Mouse (Mus musculus): ENCODE data around the gene Dok4.

Gene Dok4

DNA sequence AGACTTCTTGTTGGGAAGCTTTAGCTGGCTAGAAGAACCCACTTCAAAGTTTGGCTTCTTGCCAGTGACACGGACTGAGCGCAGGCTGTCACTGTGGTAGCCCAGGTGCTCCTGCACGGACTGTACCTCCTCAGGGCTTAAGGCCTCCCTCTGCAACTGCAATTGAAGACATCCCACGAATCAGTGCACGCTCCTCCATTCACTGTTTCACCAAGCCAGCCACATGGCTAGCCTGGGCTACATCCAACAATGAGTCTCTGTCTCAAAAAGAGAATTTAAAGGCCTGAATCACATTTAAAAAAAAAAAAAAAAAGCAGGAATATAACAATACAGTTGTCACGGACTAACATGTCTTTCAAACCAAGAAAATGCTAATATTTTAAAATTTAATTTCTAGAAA lies 47.8 kb downstream of the Dok4 start:
- TF ChIP-seq GATA4 (IDR thresholded peaks at IDR 0.05; ENCODE audit: insufficient replicate concordance, low read length) = no peak

DNA sequence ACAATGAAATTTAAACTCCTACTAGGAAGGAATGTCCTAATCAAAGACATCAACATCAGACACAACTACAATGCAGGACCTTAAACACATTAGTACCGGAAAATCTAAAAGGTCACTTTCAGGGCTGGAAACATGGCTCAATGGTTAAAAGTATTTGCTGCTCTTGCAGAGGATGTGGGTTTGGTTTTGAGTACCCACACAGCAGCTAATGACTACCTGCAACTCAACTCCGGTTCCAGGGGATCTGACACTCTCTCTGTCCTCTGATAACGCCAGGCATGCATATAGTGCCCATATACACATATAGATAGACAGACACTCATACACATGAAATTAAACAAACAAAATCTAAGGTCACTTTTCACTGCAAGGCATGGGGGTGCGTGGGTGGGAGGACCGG lies 49.9 kb downstream of the Dok4 start:
- TF ChIP-seq GATA4 (IDR thresholded peaks at IDR 0.05; ENCODE audit: insufficient replicate concordance, low read length) = no peak

DNA sequence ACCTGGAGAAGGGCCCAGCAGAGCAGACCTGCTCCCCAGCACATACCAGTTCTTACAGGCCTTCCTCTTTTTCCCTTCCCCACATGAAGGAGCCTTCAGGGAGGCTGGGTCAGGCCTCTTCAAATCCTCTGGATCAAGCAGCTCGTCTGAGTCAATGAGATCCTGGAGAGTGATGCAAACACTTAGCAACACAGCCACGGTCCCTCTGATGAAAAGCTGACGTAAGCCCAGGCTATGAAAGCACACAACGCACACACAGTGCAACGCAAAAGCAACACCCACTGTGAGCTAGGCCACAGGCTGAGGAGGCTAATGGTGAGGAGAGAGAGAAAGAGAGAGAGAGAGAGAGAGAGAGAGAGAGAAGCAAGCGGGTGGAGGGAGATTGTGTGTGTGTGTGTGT lies 51.0 kb downstream of the Dok4 start:
- TF ChIP-seq GATA4 (IDR thresholded peaks at IDR 0.05; ENCODE audit: insufficient replicate concordance, low read length) = no peak

DNA sequence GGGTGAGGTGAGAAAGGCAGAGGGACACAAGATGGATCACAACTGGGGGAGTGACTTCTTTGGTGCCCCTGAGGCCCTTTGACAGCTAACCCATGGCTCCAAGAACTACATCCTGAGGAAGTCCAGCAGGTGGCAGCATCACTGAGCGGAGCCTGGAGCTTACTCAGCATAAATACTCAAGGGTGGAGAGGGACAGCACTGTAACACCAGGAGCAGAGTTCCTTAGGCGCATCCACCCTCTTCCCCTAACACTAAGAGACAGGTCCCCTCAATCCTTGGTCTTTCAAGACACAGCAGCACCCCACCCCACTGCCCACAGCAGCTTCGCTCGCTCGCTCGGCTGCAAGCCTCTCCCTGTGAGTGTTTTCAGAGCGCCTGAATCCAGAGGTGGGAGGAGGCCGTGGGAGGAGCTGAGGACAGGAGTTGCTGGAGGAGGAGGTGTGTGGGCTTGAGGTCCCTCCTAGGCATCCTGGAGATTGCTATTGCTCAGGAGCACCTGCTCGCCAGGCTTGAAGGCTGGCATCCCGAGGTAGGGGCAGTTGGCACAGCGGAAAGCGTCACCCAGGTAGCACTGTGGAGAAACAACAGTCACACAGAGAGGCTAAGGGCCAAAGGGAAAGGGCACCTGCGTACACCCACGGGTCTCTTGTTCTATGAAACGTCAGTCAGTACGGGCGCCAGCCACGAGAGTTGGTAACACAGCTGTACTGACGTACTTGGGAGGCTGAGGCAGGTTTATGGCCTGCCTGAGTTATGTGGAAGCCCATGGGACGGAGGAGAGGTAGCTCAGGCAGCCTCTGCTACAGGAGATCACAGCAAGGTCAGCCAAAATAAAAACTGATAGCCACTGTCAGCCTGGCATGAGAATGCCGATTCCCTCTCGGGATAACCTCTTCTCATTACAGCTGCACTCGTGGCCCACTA lies 53.2 kb downstream of the Dok4 start:
- no peak for TF ChIP-seq GATA4 (IDR thresholded peaks at IDR 0.05; ENCODE audit: insufficient replicate concordance, low read length)

DNA sequence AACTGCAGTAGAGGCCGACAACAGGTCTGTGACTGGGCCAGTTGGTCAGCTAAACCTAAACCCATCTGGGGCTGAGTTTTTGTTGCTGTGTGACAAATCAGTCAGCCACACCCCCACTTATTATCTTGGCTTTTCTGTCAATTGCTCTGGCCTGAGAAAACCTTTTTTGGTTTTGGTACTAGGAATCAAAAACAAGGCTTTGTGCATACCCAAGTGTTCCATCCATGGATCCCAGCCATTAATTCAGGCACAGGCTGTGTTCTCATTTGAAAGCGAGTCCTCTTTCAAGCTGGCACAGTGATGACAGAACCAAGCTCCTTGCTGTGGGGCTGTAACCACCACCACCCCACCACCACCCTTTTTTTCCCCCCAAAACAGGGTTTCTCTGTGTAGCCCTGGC lies 54.7 kb downstream of the Dok4 start:
- no peak for TF ChIP-seq GATA4 (IDR thresholded peaks at IDR 0.05; ENCODE audit: insufficient replicate concordance, low read length)

DNA sequence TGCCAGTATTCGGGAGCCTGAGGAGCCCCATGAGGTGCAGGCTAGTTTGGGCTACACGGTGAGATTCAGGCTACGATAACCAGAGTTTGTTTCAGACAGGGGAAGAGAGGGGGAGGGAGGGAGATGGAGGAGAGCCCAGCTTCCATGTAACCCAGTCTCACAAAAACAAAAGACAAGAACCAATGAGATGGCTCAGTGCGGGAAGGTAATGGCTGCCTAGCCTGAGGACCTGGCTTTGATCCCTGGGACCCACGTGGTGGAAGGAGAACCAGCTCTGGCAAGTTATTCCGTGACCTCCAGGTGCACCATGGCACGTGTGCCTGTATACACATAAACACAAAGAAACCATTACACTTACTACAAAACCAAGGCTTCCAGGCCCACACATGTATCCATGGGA lies 55.6 kb downstream of the Dok4 start:
- no peak for TF ChIP-seq GATA4 (IDR thresholded peaks at IDR 0.05; ENCODE audit: insufficient replicate concordance, low read length)

DNA sequence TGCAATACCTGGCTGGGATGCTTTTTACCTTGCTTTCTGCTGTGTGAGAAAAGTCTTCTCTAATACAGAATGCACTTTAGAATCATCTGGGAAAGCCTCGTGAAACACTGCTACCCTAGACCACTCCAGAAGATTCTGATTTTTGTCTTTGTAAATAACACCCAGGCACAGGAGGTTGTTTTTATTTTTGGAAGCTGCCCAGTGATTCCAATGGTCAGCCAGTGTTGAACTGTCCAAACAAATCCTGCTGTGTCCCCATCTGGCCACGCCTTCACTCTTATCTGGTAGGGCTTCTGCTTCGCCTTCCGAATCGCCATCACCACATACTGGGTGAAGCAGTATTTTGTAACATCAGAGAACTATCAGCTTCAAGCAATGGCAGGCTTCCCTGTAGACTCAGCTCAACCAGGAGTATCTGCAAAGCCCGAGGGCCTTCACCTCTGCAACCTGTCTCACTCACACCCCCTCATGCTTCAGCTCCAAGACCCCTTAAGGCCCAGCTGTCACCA lies 56.4 kb downstream of the Dok4 start:
- peak; percentile 86 for TF ChIP-seq GATA4 (IDR thresholded peaks at IDR 0.05; ENCODE audit: insufficient replicate concordance, low read length)

DNA sequence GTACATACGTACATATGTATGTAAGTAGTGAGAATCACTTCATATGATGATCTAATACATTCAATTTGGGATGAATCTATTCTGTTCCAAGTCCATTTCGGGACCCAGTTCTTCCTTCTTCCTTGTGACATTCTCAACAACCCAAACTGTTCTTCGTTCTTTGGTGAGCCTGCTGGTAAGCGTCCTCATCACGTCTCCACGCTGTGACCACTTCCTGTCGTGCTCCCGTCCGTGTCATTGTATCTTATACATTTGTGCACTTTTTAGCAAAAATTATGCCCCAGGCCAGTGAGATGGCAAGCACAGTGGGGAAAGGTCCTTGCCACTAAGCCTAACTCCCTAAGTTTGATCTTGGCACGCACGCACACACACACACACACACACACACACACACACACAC lies 58.2 kb downstream of the Dok4 start:
- TF ChIP-seq GATA4 (IDR thresholded peaks at IDR 0.05; ENCODE audit: insufficient replicate concordance, low read length) = no peak

DNA sequence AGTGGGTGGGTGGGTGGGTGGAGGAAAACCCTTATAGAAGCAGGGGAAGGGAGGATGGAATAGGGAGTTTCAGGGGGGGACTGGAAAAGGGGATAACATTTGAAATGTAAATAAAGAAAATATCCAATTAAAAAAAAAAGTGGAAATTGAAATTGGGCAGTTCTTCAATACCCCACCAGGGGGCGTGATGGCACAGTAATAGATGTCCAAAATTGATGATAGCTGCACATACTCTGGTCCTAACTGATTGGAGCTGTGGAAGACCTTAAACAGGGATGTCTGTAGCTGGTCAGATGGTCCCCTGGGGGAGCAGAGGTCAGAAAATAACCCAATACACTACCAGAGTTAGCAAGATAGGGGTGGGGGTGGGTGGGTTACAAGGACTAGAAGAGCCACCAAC lies 61.6 kb downstream of the Dok4 start:
- TF ChIP-seq GATA4 (IDR thresholded peaks at IDR 0.05; ENCODE audit: insufficient replicate concordance, low read length) = no peak

Measured in liver, adult (tissue).